Mouse (Mus musculus): ENCODE measurements around the gene Actn2.
A peak's percentile ranks its signal among the peaks of the same experiment; 100 is the strongest.

Gene Actn2

DNA sequence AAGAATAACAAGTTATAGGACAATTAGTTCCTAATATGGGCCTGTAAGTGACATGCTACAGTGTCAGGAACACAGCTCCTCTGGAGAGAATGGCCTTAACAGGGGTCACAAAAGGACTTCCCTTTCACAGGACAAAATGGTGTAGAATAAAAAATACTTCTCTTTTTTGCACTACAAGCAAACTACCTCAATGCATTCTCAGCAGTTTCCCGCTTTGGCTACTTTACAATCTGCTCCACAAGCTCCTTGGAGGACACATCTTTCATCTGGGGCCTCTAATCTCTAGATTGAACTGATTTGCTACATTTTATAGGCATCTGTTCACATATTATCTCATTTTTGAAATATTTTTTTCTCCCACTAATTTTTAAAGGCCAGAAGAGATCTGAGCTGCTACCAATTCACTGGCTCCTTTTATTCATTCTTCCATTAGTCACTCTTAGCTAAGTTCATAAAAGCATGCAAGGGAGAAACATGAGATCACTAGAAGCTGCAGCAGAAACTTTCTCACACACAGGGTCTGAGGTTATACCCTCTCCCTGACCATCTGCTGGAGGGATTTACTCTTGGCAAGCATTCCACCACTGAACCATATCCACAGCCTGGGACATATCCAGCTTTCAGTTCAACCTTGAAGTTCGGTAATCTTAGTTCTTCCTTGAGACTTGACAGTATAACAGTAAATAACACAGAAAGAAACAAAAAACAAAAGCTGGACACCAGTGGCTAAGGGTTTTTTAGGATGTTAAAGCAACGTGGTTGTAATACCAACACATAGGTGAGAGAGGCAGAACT is 84.5 kb downstream of the Actn2 start:
- DNase-seq: no peak

DNA sequence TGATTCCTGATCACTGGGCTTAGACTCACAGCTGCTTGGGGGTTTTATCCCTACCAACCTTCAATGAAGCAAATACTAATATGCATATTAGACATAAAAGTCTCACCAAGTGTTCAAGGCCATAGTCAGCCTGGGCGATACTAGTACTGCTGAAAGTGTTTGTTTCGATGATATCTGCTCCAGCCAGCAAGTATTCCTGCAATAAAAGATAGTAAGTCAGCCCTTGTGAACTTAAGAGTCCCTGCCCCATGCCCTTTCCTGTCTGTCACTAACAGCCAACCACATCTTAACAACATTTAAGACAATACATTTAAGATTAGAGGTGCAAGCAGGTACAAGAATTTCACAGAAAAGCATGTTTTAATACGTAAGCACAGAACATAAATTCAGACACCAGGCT is 90.1 kb downstream of the Actn2 start:
- DNase-seq: no peak

GRCm38 (mm10) chr13:12249195-12249898 is 91.2 kb downstream of the Actn2 start:
- DNase-seq: no peak

- DNase-seq: no peak
Observed at GRCm38 (mm10) chr13:12245938-12246337, 94.6 kb downstream of the Actn2 start.

GRCm38 (mm10) chr13:12243991-12244390 is 96.6 kb downstream of the Actn2 start:
- no peak for DNase-seq

- peak; percentile 56 to 62 for DNase-seq
Observed at GRCm38 (mm10) chr13:12232141-12232540, 108.4 kb downstream of the Actn2 start.

- peak; percentile 62 to 65 for DNase-seq
Observed at GRCm38 (mm10) chr13:12228248-12228647, 112.3 kb downstream of the Actn2 start.

DNA sequence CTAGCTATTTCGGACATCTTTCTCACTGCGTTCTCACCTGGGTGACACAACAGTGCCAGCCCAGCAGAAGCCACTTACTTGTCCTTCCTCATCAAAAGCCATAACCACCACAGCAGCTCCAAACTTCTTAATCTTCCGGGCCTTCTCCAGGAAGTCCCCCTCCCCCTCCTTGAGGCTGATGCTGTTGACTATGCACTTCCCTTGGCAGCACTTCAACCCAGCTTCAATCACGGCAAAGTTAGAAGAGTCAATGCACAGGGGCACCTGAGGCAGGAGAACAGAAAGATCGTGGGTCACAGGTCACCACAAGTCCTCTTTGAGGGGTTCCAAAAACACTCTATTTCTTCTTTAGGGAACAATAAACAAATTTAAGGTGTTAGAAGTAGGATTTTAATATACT is 113.0 kb downstream of the Actn2 start:
- peak in 1 of 2 experiments; percentile 29 for DNase-seq
